Mouse (Mus musculus) layer of hippocampus, postnatal 10 days (tissue): ENCODE data around the gene Bcl2a1a. TPM values are rescaled to one million over a fixed set of nuclear protein-coding genes. Genes with fewer than 3 reads are reported as not detected.
A peak's percentile ranks its signal among the peaks of the same experiment; 100 is the strongest.
"Not testable (repeated sequence)": the region's sequence is repeated elsewhere in the genome, so short reads cannot be mapped to it uniquely, and the experiment has no call there.

Experiments
- DNase-seq, 2 experiments: peaks; one replicate each; pipeline ENCODE4 v3.0.0; 2021; ENCODE audit warnings: low spot score in 2 of 2
- long read RNA-seq: library from polyadenylated mRNA; stranded (forward); transcript quantifications from one replicate; pipeline ENCODE4 v2.0.0, GENCODE M21; 2023
- total RNA-seq, 2 experiments: library from RNA; stranded (reverse); gene quantifications; 2 replicates each; pipeline ENCODE4 v1.2.3; 2021

The Bcl2a1a gene
- not detected for total RNA-seq
- long read RNA-seq, partial matches to known transcripts, result 0 of 1 reads
- long read RNA-seq, other reads (novel, unspliced or antisense), result 0 of 1 reads

DNA sequence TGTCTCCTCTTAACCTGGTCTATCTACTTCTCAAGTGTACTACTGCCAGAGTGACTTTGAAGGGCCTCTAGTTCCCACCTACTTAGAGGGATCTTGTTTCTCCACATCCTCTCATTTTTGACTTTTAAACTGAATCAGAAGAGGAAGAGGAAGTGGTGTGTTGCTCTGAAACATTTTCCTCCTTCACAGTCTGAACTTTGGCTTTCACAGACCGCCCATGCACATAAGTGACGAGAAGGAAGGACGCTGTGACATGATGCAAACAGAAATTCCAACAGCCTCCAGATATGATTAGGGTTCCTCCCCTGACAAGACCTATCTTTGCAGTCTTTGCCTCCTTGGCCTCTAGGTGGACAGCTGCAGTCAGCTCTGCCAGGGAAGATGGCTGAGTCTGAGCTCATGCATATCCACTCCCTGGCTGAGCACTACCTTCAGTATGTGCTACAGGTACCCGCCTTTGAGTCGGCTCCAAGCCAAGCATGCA, at the start of gene Bcl2a1a:
Bcl2a1a (plus strand) TSS at position 231 of the 484 bp plus-strand sequence.
- DNase-seq, result not testable (repeated sequence)

DNA sequence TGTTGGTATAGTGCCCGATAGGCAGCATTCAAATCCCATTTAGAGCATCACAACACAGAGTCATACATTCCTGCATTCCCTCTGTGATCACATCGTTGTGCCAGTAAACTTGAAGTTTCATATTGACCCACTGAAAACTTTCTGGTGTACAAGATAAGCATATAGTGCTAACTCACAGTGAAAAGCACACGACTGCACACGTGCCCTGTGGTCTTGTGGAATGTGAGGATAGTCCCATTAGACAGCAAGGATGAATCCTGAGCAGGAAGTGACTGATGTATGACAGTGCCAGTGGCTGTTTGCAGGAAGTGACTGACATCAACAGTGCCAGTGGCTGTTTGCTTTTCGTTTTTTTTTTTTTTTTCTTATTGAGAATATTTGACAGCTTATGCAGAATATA, 40.1 kb upstream of the Bcl2a1a start:
- DNase-seq, result not testable (repeated sequence)

- DNase-seq, result peak; percentile 22 to 52
Measured at GRCm38 (mm10) chr9:88938312-88938711, 18.4 kb upstream of the Bcl2a1a start.

DNA sequence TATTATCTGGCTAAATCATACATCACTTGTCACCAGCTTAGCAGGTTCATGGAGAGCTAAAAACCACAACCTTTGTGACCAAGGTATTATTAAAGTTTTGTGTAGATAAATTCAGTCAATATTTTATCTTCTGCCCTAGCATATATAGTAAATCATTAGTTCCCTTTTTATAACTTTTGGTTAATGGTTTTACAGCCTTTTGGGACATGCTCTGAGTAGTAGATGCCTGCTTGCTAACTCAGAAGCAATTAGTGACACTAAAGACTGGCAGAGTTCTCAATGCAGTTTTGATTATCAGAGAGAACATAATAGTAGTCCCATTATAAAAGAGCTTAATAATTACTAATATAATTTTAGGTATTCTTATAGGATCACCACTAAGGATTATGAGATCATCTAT, 5.2 kb upstream of the Bcl2a1a start:
- DNase-seq, result not testable (repeated sequence)

- not testable (repeated sequence) for DNase-seq
Measured at GRCm38 (mm10) chr9:88953151-88953550, 3.5 kb upstream of the Bcl2a1a start.

DNA sequence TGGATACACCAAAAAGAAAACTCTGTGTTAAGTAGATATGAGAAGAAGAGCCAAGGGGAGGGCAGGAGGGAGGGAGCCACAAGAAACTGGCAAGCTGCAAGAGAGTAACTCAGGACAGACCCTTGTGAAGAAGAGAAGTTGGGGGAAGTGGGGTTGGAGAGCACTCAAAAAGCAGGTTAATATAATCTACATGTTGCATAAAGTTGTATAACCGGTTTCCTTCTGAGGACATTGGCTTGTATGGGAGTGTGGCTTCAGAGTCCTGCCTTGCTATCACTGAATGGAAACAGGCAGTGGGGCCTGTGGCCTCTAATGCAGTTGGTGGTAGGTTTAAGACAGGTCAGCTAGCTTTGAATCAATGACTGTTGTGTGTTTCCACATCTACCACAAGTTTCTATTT, 1.5 kb upstream of the Bcl2a1a start:
- DNase-seq, result not testable (repeated sequence)

- not testable (repeated sequence) for DNase-seq
Measured at GRCm38 (mm10) chr9:88956035-88956434, 665 bp upstream of the Bcl2a1a start.

- DNase-seq, result no peak
Measured at GRCm38 (mm10) chr9:88958891-88959290, 2.2 kb downstream of the Bcl2a1a start.

GRCm38 (mm10) chr9:88959981-88960380, 3.3 kb downstream of the Bcl2a1a start:
- not testable (repeated sequence) for DNase-seq

DNA sequence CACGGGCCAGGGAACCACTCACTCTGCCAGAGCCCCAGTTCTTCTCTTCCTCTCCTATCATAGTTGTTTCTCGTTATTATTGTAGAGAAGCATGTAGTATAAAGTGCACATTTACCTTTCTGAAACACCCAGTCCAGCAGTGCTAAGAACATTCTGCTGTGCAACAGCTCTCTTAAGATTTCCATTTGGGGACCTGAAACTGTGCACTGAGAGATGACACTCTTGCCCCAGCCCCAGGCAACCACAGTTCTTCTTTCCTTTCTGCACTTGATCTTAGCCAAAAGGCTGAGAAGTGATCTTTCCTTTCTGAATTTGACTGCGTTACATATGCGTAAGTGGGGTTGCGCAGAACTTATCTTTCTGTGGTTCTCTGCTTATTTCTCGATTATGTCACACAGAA, 9.8 kb downstream of the Bcl2a1a start:
- not testable (repeated sequence) for DNase-seq

- DNase-seq, result not testable (repeated sequence)
Measured at GRCm38 (mm10) chr9:88969502-88969901, 12.8 kb downstream of the Bcl2a1a start.

DNA sequence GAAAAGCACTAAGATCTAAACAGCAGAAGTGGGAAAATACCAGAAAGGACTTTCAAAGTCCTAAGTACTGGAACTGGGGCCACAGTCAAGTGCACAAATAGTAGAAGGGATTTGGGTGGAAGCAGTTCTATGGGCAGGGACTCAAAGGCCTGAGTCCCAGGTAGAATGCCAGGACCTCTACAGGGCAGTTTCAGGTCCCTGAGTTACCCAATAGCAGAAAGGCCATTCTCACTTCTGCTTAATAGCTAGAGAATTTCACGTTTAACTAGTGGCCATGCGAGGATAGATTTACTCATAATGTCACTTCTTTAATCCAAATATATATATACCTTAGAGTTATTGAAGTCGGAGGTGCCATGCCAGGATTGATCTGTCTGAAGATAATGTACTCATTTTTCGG, 20.2 kb downstream of the Bcl2a1a start:
- DNase-seq, result not testable (repeated sequence)

DNA sequence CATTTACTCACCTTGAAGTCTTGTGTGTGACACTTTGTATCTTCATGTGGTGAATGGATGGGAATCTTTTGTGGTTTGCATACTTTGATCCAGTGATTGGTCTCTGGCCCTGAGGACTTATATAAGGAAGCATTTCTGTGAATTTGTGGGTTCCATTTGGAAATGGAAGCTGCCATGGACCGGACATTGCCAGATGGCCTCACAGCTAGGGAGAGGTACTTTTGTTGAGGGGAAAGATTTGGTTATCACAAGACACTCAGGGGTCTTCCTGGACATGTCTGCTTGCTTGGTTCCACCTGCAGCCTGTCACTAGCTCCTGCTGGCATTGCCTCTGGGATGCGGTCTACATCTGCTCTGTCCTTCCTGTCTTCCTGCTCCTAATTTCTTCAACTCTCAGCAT, 23.1 kb downstream of the Bcl2a1a start:
- DNase-seq, result not testable (repeated sequence)

DNA sequence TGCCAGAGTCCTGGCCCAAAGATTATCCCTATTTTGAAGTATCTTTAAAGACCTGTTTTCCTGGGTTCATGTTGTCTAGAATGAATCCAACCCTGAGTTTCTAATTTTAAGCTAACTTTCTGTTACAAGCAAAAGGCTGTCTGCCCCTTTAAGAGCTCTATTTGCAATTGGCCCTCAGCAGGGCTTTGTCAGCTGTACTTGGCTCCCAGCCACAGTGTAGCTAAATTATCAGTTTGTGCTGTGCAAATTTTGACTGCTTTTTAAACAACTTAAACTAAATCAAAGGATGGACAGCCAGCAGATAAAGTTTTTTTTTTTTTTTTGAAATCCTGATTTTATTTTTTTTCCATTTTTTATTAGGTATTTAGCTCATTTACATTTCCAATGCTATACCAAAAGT, 44.8 kb downstream of the Bcl2a1a start:
- DNase-seq, result not testable (repeated sequence)

Other genes starting within 250 kb of the Bcl2a1a start
- gene Mthfsl, start 236.6 kb upstream of the Bcl2a1a start, total RNA-seq, result 10 to 100 TPM; 28.8 to 40.8 TPM
- gene Bcl2a1d, start 225.0 kb upstream of the Bcl2a1a start, total RNA-seq, result under 1 TPM in 1 of 2 experiments, not detected in 1; 0.62 TPM
- under 1 TPM in 1 of 2 experiments, not detected in 1; 0.18 TPM for gene Trim43c, start 117.7 kb upstream of the Bcl2a1a start, total RNA-seq
- gene Trim43b, start 135.9 kb downstream of the Bcl2a1a start, total RNA-seq, result not detected
- under 1 TPM in 1 of 2 experiments, not detected in 1; 0.87 TPM for gene Bcl2a1b, start 242.3 kb downstream of the Bcl2a1a start, total RNA-seq
- not detected for gene Gm29094, start 242.5 kb downstream of the Bcl2a1a start, total RNA-seq